ENCODE assay signal across 8 mouse cellular contexts in genomic region chr9:114026261-114026934, GRCm38 (mm10). TPM values are rescaled to one million over a fixed set of nuclear protein-coding genes. Genes with fewer than 3 reads are reported as not detected.
DNase-seq lines count a peak whose midpoint lies in the region; ATAC-seq lines count a peak whose summit lies in the region.

No protein-coding gene starts in this region.

- H3K27me3 ChIP-seq in hindbrain, embryonic 14.5 days (ENCODE audit: control insufficient read depth, insufficient read depth, low read length) = no peaks in the 10 kb centered on the region

- H3K36me3 ChIP-seq in hindbrain, embryonic 14.5 days (replicated peaks; ENCODE audit: control insufficient read depth, insufficient read depth) = no peaks in the 10 kb centered on the region

- peak; percentile 93 for DNase-seq in R1 (ENCODE audit: low read depth, low spot score)
- peak; percentile 94 to 95 for DNase-seq in cerebellum, postnatal 10 days
- DNase-seq in frontal cortex, postnatal 10 days (ENCODE audit: low spot score in 2 of 2) = peak; percentile 84 to 86
- DNase-seq in hindbrain, embryonic 14.5 days (ENCODE audit: low spot score) = peak; percentile 91
- peak; percentile 74 to 83 for DNase-seq in layer of hippocampus, postnatal 36 days
- peak; percentile 53 for DNase-seq in lung, postnatal 25 days (ENCODE audit: low spot score)
- DNase-seq in retina, adult 2 months (ENCODE audit: low read depth, low spot score) = peak; percentile 73
- DNase-seq in thymus, postnatal 25 days = peak; percentile 82

- peak overlapping the region; percentile 85 for H3K9ac ChIP-seq in hindbrain, embryonic 14.5 days

- H3K4me2 ChIP-seq in hindbrain, embryonic 14.5 days (replicated peaks) = peak overlapping the region; percentile 66

- peak overlapping the region; percentile 78 for H3K27ac ChIP-seq in hindbrain, embryonic 14.5 days

- WGBS in hindbrain, embryonic 14.5 days = under 1% methylated on average over 45 of the region's 52 CpGs

- no peaks in the 10 kb centered on the region for H3K9me3 ChIP-seq in hindbrain, embryonic 14.5 days (ENCODE audit: control insufficient read depth, low read length)

- H3K4me3 ChIP-seq in hindbrain, embryonic 14.5 days (replicated peaks; ENCODE audit: low read length) = peak overlapping the region; percentile 69

- peaks cover 10% of the 10 kb centered on the region for H3K4me1 ChIP-seq in hindbrain, embryonic 14.5 days (replicated peaks; ENCODE audit: control insufficient read depth, insufficient read depth, low read length)

- ATAC-seq in hindbrain, embryonic 14.5 days (ENCODE audit: low FRiP score) = peak; percentile 97

RNA-seq across cellular contexts. Expression of gene Fbxl2, which starts 19.6 kb away (rescaled TPM):
- polyA plus RNA-seq in hindbrain, embryonic 14.5 days (2014; fragmentation: Nextera tagmentation; extraction: Ambion mirVana) = 25.2 and 27.2 TPM in 2 replicates
- total RNA-seq in layer of hippocampus, postnatal 36 days (2021) = 10 to 100 TPM; 32.1 to 37.4 TPM

RNA-seq across cellular contexts. Expression of gene Susd5, which starts 30.5 kb away (rescaled TPM):
- polyA plus RNA-seq in hindbrain, embryonic 14.5 days (2014; fragmentation: Nextera tagmentation; extraction: Ambion mirVana) = 0.39 and 0.65 TPM in 2 replicates
- total RNA-seq in layer of hippocampus, postnatal 36 days (2021) = 1 to 10 TPM; 3.0 to 4.3 TPM

Comparison
In these comparisons a context has a peak if more than half of its experiments do, and no peak if none do; other contexts are left out.
1. Peak in every context shown above with its lines: DNase-seq, ATAC-seq, H3K4me3 ChIP-seq and H3K27ac ChIP-seq.